Mouse (Mus musculus): ENCODE measurements around the gene Clic1.

The Clic1 gene

DNA sequence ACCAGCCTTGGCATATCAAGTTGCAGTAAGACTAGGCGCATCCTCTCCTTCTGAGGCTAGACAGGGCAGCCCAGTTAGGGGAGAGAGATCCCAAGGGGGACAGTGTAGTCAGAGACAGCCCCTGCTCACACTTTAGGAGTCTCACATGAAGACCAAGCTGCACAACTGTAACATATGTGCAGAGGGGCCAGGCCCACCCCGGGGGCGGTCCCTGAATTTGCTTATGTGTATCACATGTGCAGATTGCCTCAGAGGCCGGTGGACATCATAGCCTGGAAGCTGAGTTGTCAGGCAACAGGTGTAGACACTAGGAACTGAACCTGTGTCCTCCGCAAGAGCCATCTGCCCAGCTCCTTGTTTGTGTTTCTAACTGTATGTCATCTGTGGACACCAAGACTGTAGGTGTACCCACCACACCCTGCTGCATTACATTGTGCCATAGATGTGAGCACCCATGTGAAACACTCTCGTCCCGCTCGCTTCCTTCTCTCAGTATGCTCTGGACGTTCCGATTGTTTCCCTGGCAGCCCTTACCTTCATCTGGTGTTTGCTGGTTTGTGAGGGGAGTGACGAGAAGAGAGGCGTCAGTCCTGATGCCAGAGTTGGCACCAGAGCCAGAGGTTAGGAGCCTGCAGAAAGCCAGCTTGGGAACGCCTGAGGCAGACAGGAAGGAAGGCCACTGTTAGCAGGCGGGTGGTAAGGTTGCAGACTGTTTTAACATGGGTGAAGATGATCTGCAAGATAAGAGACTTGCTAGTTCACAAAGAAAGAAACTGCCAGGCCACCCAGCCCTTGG lies 42.8 kb downstream of the Clic1 start:
- DNase-seq: no peak

DNA sequence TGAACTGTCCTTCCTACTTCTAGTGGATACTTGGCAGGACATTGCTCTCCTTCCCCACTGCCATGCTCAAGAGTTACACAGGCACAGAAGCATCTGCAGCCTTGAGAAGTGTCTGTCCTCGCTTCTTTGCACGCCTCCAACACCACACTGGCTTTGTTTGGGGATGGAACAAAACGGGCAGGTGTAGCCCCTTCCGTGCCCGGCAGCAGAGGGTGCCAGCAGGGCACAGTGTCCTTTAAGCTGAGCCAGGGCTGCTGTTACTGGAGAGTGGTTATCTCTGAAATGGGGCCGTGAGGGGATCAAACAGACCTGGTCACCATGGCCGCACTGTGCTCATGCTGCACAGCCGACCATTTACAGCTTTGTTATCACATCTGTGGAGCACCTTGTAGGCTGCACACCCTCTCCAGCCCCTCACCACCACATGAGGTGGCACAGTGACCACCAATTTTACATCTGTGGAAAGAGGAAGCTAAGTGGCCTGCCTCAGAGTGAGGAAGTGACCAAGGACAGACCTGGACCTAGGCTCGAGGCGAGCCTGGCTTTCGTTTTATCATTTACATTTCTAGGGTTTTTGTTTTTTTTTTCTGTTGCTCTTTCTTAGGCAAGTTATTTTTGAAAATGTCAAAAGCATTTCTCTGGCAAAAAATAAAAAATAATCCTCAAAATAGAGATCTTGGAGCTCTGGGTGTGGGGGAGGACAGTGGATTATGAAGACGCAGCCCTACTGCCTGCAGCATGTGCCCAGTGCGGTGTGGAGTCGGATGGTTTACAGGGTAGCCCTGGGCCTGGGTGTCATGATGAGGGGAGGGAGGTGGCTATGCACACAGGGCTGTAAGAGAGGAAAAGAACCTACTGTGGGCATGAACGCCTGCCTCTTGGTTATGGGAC lies 45.0 kb downstream of the Clic1 start:
- DNase-seq: peak in 1 of 2 experiments; percentile 40

DNA sequence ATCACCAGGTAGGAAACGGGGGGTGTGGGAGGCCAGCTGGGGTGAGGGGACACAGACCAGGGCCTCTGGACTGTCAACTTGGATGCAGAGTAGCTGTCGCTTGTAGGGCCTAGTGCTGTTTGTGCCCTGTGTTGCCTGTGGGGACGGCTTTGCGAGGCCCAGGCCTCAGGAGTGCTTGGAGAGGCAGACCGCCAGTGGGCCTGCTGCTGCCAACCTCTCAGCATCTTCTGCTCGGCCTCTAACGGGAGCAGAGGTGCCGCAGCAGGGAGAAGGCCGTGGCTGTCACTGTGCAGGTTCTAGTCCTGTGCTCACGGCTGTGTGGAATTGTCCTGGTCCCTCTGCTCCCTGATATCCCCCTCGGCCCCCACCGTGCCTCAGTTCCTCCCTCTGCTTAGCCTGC lies 46.8 kb downstream of the Clic1 start:
- peak; percentile 61 to 63 for DNase-seq

DNA sequence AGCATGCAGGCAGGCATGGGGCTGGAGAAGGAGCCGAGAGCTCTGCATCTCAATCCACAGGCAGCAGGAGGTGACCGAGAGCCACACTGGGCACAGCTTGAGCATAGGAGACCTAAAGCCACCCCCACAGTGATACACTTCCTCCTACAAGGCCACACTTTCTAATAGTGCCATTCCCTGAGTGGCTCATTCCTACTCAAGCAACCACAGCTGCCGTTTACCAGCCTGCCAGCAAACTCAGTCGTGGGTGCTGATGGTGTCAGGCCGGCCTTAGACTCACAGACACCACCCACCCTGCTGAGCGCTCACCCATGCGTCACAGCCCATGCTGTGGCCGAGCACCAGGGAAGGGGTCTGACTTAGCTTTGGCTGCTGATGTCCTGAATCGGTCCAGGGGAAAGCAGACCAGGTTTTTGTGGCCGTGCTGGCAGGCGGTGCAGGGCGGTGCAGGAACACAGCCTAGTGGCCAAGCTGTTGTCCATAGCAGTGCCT lies 47.4 kb downstream of the Clic1 start:
- peak; percentile 79 to 82 for DNase-seq

DNA sequence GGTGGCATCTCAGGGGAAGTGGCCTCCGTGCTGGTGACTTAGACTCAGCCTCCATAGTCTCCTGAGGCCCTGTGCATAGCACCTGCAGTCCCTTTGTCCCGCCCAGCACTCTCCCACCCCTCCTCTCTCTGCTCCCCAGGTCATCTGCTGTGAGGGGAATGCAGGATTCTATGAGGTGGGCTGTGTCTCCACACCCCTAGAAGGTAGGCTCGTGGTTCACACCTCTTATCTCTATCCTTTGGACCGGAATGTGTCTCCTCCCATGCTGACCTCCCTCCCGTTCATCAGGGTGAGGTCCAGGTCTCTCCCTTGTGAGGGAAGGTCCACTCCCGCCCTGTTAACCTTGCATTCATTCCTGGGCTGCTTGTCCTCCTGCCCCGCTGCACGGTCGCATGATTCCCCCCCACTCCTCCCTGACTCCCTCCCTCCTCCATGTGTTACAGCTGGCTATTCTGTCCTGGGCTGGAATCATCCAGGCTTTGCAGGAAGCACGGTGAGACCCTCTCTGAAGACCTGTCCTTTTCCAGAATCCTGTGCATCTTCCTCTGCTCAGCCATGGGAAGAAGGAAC lies 50.5 kb downstream of the Clic1 start:
- DNase-seq: peak in 1 of 2 experiments; percentile 29

DNA sequence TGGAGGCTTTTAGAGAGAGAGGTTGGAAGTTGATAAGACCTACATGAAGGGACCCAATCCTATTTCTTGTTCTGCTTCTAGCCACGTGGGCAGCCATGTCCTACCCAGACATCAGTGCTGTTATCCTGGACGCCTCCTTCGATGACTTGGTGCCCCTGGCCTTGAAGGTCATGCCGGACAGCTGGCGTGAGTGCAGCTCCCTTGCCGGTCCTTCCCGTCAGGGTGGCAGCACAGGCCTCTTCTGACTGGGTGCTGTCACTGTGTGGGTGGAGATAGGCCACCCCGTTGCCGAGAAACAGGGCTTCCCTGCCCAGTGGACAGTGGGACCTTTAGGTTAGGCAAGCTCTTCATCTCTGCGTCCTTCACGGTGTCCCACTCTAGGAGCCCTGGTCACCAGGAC lies 51.4 kb downstream of the Clic1 start:
- DNase-seq: no peak

DNA sequence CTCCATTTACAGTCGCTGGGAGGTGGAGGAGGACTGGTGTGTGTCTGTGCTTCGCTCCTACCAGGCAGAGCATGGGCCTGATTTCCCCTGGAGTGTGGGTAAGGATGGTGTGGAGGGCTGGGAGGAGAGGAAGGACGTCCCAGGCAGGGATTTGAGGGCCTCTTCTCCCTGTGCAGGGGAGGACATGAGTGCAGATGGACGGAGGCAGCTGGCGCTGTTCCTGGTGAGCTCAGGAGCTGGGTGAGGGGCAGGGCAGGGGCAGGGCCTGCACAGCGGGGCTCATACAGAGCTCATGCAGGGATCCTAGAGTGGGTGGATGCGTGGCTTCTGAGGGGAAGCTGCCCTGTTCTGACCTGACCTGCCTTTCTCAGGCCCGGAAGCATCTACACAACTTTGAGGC lies 52.5 kb downstream of the Clic1 start:
- peak; percentile 44 to 63 for DNase-seq

DNA sequence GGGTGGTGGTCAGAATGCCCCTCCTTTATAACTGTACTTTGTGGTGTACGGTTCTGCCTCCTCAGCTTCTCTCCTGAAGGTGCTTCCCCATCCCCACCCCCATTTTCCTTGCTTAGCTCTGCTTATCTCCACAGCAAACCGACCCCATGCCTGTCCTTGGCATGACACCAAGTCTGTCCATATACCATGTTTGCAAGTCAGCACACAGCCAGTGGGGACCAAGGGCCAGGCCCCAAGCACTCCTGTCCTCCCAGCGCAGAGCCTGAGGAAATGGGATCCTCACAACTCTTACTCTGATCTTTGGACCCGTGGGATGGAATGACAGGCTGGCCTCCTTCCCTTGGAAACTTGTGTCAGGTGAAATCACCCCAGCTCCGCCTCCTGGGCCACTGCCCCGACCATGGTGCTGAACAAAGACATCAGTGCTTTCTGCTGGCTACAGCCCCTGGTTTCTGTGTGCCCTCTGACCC lies 53.5 kb downstream of the Clic1 start:
- peak in 1 of 2 experiments; percentile 47 for DNase-seq

DNA sequence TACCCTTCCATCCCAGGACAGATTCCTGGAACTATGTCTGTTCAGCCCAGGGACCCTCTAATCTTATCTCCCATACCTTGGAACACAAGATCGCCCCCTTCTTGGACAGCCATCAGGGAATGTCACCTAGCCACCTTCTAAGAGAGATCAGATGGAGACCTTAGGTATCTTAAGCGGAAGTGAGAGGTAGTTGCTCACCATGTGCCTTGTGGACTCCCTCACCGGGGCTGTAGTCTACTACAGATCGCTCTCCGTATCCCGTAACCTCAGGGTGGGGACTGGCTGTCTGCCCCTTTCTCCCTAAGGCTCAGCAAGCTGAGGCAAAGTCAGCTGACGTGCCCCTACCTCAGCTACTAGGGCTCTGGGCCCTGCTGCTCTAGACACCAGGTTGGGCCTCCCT lies 54.3 kb downstream of the Clic1 start:
- DNase-seq: no peak

DNA sequence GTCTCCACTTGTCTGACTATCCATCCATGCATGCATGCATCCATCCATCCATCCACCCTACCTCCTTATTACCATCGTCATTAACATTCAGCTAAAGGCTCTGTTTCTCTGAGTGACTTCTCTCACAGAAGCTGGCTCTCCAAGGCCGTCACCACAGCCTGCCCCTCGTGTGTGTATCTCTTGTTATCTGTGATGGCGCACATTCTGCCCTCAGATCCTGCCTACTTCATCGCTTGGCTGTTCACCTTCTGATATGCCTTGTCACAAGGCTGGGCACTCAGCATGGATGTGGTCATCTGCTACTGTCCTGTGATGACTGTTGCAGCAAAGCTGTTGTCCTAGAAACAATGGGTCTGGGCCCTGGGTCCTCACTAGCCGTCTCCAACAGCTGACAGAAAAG lies 55.0 kb downstream of the Clic1 start:
- DNase-seq: peak in 1 of 2 experiments; percentile 19

DNA sequence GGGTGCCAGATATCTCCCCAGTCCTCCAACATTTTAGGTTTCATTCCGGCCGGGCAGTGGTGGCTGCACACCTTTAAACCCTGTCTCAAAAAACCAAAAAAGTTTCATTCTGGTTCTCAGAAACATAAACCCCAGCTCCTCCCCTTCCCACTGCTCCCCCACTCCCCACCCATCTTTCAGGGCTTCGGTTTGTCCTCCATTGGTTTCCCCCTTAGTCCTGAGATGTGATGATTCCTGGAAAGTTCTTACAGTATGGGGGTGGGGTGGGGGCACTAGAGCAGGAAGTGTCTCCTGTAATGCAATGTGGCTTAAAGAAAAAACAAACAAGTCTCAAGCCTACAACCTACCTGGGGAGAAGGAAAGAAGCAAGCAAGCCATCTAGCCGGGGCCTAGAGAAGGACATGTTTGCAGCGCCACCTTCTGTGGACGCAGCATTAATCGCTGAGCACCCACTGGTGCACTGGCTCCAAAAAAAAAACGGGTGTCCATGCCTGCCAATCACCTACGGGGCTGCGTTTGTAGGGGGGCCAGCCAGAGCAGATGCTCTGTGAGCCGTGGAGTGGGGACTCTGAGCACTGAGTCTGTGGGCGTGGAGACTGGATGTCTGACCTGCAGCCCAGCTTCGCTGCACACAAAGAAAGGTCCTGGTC lies 56.1 kb downstream of the Clic1 start:
- DNase-seq: peak; percentile 77 to 82

DNA sequence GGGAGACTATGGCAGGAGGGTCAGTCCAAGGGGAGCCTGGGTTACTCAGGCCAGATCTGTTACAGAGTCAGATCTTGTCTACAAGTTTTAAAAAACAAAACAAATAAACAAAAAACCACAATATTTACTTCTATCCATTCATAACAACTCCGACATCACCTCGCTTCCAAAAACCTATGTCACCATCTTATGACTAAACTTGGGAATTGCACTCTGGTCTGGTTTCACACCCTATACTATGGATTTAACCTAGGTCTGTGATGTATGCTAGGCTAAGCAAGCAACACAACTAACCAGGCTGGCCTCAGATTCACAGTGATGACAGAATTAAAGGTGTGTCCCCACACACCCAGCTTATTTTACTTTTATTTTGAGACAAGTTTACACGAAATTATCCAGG lies 56.8 kb downstream of the Clic1 start:
- DNase-seq: no peak

DNA sequence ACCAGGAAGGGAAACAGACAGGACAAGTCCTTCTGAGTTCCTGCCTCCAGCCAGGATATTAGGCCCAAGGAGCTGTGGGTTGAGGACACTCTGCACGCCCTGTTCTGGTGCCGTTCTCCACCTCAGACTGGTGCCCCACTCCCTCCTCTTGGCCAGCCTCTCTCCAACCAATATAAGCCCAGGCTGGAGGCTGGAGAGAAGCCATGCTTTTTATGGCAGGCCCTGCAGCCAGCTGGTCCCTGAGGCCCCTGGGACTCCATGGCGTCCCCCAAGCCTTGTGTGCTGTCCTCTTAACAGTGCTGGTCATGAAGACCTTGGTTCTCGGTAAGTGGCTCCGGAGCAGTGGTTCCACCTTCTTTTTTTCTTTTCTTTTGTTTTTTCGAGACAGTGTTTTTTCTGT lies 58.3 kb downstream of the Clic1 start, which contains the start of gene Ly6g5c:
Gene Ly6g5c (plus strand): TSS at position 183 of the 400 bp plus-strand sequence.
- peak; percentile 71 to 73 for DNase-seq

Data from cerebellum, postnatal 25 days (tissue).